Mouse (Mus musculus) midbrain, embryonic 13.5 days (tissue): ENCODE data around the gene Fmo5. TPM values are rescaled to one million over a fixed set of nuclear protein-coding genes. Genes with fewer than 3 reads are reported as not detected.

ENCODE experiments used
- ATAC-seq: fragments of 200-750 bp; cut with Nextera tagmentation; 2 replicates; pipeline ENCODE4 v1.8.0; 2017; ENCODE audit warnings: mild to moderate bottlenecking, moderate TSS enrichment, moderate library complexity
- H3K27ac ChIP-seq: fragments of 300-500 bp; sonication (generic); 2 replicates; pipeline ENCODE4 v1.5.1; 2015; ENCODE audit warnings: inconsistent platforms, mild to moderate bottlenecking, moderate library complexity
- H3K27me3 ChIP-seq: fragments of 300-500 bp; sonication (generic); 2 replicates; pipeline ENCODE4 v1.6.1; 2015; ENCODE audit warnings: mild to moderate bottlenecking, inconsistent platforms
- H3K36me3 ChIP-seq: fragments of 300-500 bp; sonication (generic); 2 replicates; pipeline ENCODE4 v1.6.1; 2015; ENCODE audit warnings: mild to moderate bottlenecking, inconsistent platforms
- H3K4me1 ChIP-seq: fragments of 300-500 bp; sonication (generic); replicated peaks from 2 replicates; pipeline ENCODE4 v1.6.1; 2015; ENCODE audit warnings: inconsistent platforms
- H3K4me2 ChIP-seq: fragments of 300-500 bp; sonication (generic); replicated peaks from 2 replicates; pipeline ENCODE4 v1.6.1; 2015; ENCODE audit warnings: moderate library complexity, mild to moderate bottlenecking, inconsistent platforms
- H3K4me3 ChIP-seq: fragments of 300-500 bp; sonication (generic); replicated peaks from 2 replicates; pipeline ENCODE4 v1.5.1; 2015; ENCODE audit warnings: mild to moderate bottlenecking, inconsistent platforms
- H3K9ac ChIP-seq: fragments of 300-500 bp; sonication (generic); replicated peaks from 2 replicates; pipeline ENCODE4 v1.6.1; 2015; ENCODE audit warnings: mild to moderate bottlenecking, inconsistent platforms
- H3K9me3 ChIP-seq: fragments of 300-500 bp; sonication (generic); 2 replicates; pipeline ENCODE4 v1.6.1; 2016; ENCODE audit warnings: mild to moderate bottlenecking, inconsistent platforms
- WGBS: fragments of 180-500 bp; shearing (Covaris S2); methylation state at CpG from one replicate; pipeline ENCODE4 v1.1.7; 2015; 5-methylcytosine and 5-hydroxymethylcytosine counted together
- polyA plus RNA-seq: library from polyadenylated mRNA; unstranded; fragments of >200 nt; fragmentation: Nextera tagmentation; extraction: Ambion mirVana; gene quantifications from 2 replicates; pipeline ENCODE4 v1.2.1, GENCODE M21; 2015

Gene Fmo5
- polyA plus RNA-seq = 0.66 and 0.71 TPM in 2 replicates

- no peak for ATAC-seq
- Histone ChIP-seq H3K4me3 (peak within 1 kb of the TSS; percentile 21), H3K27ac (no peak within 1 kb of the TSS), H3K4me1 (0 out of 2 replicates have a peak, but pooled peaks cover 2% of the 10 kb centered on the region), H3K4me2 (peak within 1 kb of the TSS; percentile 43), H3K9me3 (no peaks in the 10 kb centered on the region), H3K9ac (no peak within 1 kb of the TSS), H3K27me3 (no peaks in the 10 kb centered on the region; the same call in 1 of the 2 replicates), H3K36me3 (no peaks in the 10 kb centered on the region)
- WGBS = 9% methylated on average over 18 of the region's 18 CpGs
Observed at GRCm38 (mm10) chr3:97628391-97629001, at the start of gene Fmo5. Fmo5 (plus strand) TSS chr3:97628804.

- H3K36me3 ChIP-seq = peaks cover 26% of the 10 kb centered on the region
- H3K9ac ChIP-seq = no peak overlapping the region
- no peaks in the 10 kb centered on the region for H3K27me3 ChIP-seq
- ATAC-seq = peak; percentile 86
- H3K4me1 ChIP-seq = peaks cover 9% of the 10 kb centered on the region
- no peak overlapping the region for H3K4me3 ChIP-seq
- no peaks in the 10 kb centered on the region for H3K9me3 ChIP-seq
- H3K4me2 ChIP-seq = peak overlapping the region; percentile 20; the same call in 1 of the 2 replicates
- WGBS = 56% methylated on average over 18 of the region's 18 CpGs
- peak overlapping the region; percentile 59 for H3K27ac ChIP-seq
Observed at GRCm38 (mm10) chr3:97585383-97586160, 43.0 kb upstream of the Fmo5 start.

GRCm38 (mm10) chr3:97587656-97588055, 40.9 kb upstream of the Fmo5 start:
- no peak overlapping the region for H3K9ac ChIP-seq
- H3K27ac ChIP-seq = no peak overlapping the region
- no peaks in the 10 kb centered on the region for H3K27me3 ChIP-seq
- H3K4me1 ChIP-seq = peaks cover 9% of the 10 kb centered on the region
- H3K4me3 ChIP-seq = no peak overlapping the region
- H3K36me3 ChIP-seq = peaks cover 13% of the 10 kb centered on the region
- no peaks in the 10 kb centered on the region for H3K9me3 ChIP-seq
- H3K4me2 ChIP-seq = no peak overlapping the region
- WGBS = 86% methylated on average over 9 of the region's 9 CpGs
- no peak for ATAC-seq

GRCm38 (mm10) chr3:97590699-97591098, 37.9 kb upstream of the Fmo5 start:
- no peaks in the 10 kb centered on the region for H3K4me1 ChIP-seq
- no peaks in the 10 kb centered on the region for H3K9me3 ChIP-seq
- H3K4me2 ChIP-seq = no peak overlapping the region
- no peaks in the 10 kb centered on the region for H3K27me3 ChIP-seq
- H3K4me3 ChIP-seq = no peak overlapping the region
- H3K9ac ChIP-seq = no peak overlapping the region
- 59% methylated on average over 8 of the region's 8 CpGs for WGBS
- no peak for ATAC-seq
- H3K36me3 ChIP-seq = peaks cover 17% of the 10 kb centered on the region
- no peak overlapping the region for H3K27ac ChIP-seq

- ATAC-seq = no peak
- H3K27me3 ChIP-seq = no peaks in the 10 kb centered on the region
- no peaks in the 10 kb centered on the region for H3K9me3 ChIP-seq
- H3K4me1 ChIP-seq = no peaks in the 10 kb centered on the region
- 97% methylated on average over 5 of the region's 5 CpGs for WGBS
- no peak overlapping the region for H3K9ac ChIP-seq
- H3K4me3 ChIP-seq = no peak overlapping the region
- H3K36me3 ChIP-seq = peaks cover 7% of the 10 kb centered on the region
- no peak overlapping the region for H3K4me2 ChIP-seq
- H3K27ac ChIP-seq = no peak overlapping the region
Observed at GRCm38 (mm10) chr3:97593089-97593488, 35.5 kb upstream of the Fmo5 start.

GRCm38 (mm10) chr3:97594140-97594539, 34.5 kb upstream of the Fmo5 start:
- H3K27me3 ChIP-seq = no peaks in the 10 kb centered on the region
- H3K9me3 ChIP-seq = no peaks in the 10 kb centered on the region
- H3K9ac ChIP-seq = no peak overlapping the region
- no peak overlapping the region for H3K4me3 ChIP-seq
- H3K4me1 ChIP-seq = no peaks in the 10 kb centered on the region
- H3K4me2 ChIP-seq = no peak overlapping the region
- H3K27ac ChIP-seq = no peak overlapping the region
- WGBS = 91% methylated on average over 13 of the region's 13 CpGs
- peaks cover 7% of the 10 kb centered on the region; the same call in 1 of the 2 replicates for H3K36me3 ChIP-seq
- no peak for ATAC-seq

GRCm38 (mm10) chr3:97595066-97595465, 33.5 kb upstream of the Fmo5 start:
- Histone ChIP-seq H3K36me3 (peaks cover 11% of the 10 kb centered on the region; the same call in 1 of the 2 replicates), H3K27me3 (no peaks in the 10 kb centered on the region), H3K9ac (no peak overlapping the region), H3K27ac (no peak overlapping the region), H3K4me1 (no peaks in the 10 kb centered on the region), H3K4me2 (no peak overlapping the region), H3K4me3 (no peak overlapping the region), H3K9me3 (no peaks in the 10 kb centered on the region)
- 94% methylated on average over 6 of the region's 6 CpGs for WGBS
- no peak for ATAC-seq

GRCm38 (mm10) chr3:97596796-97597195, 31.8 kb upstream of the Fmo5 start:
- Histone ChIP-seq H3K9me3 (no peaks in the 10 kb centered on the region), H3K4me2 (no peak overlapping the region), H3K9ac (no peak overlapping the region), H3K27me3 (no peaks in the 10 kb centered on the region), H3K36me3 (peaks cover 18% of the 10 kb centered on the region), H3K4me1 (no peaks in the 10 kb centered on the region), H3K4me3 (no peak overlapping the region), H3K27ac (no peak overlapping the region)
- ATAC-seq = no peak
- 87% methylated on average over 8 of the region's 8 CpGs for WGBS

GRCm38 (mm10) chr3:97600050-97600832, 28.4 kb upstream of the Fmo5 start:
- Histone ChIP-seq H3K27me3 (no peaks in the 10 kb centered on the region), H3K4me2 (no peak overlapping the region), H3K36me3 (peaks cover 11% of the 10 kb centered on the region; the same call in 1 of the 2 replicates), H3K27ac (no peak overlapping the region), H3K9me3 (no peaks in the 10 kb centered on the region), H3K4me3 (no peak overlapping the region), H3K9ac (no peak overlapping the region), H3K4me1 (no peaks in the 10 kb centered on the region)
- 98% methylated on average over 3 of the region's 3 CpGs for WGBS
- ATAC-seq = no peak

- Histone ChIP-seq H3K4me1 (peaks cover 7% of the 10 kb centered on the region), H3K4me2 (peak overlapping the region; percentile 58), H3K9me3 (no peaks in the 10 kb centered on the region), H3K9ac (peak overlapping the region; percentile 80), H3K4me3 (peak overlapping the region; percentile 78), H3K27me3 (no peaks in the 10 kb centered on the region), H3K27ac (peak overlapping the region; percentile 86; the same call in 1 of the 2 replicates), H3K36me3 (no peaks in the 10 kb centered on the region)
- ATAC-seq = peak; percentile 72
- whole genome bisulfite sequencing = 4% methylated on average over 20 of the region's 20 CpGs
Observed at GRCm38 (mm10) chr3:97609201-97609844, 19.3 kb upstream of the Fmo5 start.

- under 1% methylated on average over 52 of the region's 56 CpGs for WGBS
- peak within 1 kb of the TSS; percentile 58 for H3K4me2 ChIP-seq
- no peaks in the 10 kb centered on the region for H3K36me3 ChIP-seq
- peak within 1 kb of the TSS; percentile 86 for H3K27ac ChIP-seq
- no peaks in the 10 kb centered on the region for H3K27me3 ChIP-seq
- H3K4me3 ChIP-seq = peak within 1 kb of the TSS; percentile 78
- H3K9me3 ChIP-seq = no peaks in the 10 kb centered on the region
- peak; percentile 96 for ATAC-seq
- H3K4me1 ChIP-seq = peaks cover 7% of the 10 kb centered on the region
- peak within 1 kb of the TSS; percentile 80 for H3K9ac ChIP-seq
Observed at GRCm38 (mm10) chr3:97609845-97610410, 18.7 kb upstream of the Fmo5 start, which contains the start of gene Chd1l. Chd1l (minus strand) TSS chr3:97610203.
